Mouse (Mus musculus) kidney, adult 2 months (tissue): ENCODE measurements around the gene Gtf2h4.

ENCODE experiments used
- CTCF ChIP-seq: fragments of 200-500 bp; conservative IDR thresholded peaks from 2 replicates; pipeline ENCODE4 v1.5.1; 2011; ENCODE audit warnings: low read depth, mild to moderate bottlenecking, control low read depth, low read length, moderate library complexity, mixed read lengths; ENCODE audit not compliant: insufficient read depth, insufficient read length
- POLR2A ChIP-seq: fragments of 200-500 bp; IDR thresholded peaks from one replicate; pipeline ENCODE4 v1.6.1; 2011; ENCODE audit warnings: low read depth, low read length, control low read depth

DNA sequence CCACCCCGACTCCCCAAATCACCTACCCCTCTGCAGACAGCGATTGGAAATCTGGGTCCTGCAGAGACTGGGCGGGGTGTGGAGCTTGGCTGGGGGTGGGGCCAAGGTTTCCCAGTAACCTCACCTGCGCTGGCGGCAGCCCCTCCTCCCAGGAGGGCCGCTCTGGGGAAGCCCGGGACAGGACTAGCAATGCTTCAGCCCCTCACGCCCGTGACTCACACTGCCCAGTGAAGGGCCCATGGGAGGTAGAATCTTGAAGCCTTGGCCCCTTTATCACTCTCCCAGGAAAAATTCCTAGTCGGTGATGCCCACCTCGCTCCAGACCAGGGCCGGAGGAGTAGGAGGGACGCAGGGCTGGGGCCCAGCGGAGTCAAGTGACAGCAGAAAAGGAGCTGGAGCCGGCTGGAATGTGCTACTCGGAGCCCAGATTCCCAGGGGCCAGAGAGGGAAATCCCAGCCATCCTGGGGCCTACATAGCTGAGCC, 28.5 kb upstream of the Gtf2h4 start:
- TF ChIP-seq POLR2A (no peak), CTCF (no peak)
